Mouse (Mus musculus) cerebellum, postnatal 14 days (tissue): ENCODE data around the gene Epha1.
A peak's percentile ranks its signal among the peaks of the same experiment; 100 is the strongest.

Experiments
- DNase-seq, 2 experiments: peaks; one replicate each; pipeline ENCODE4 v3.0.0; 2021; ENCODE audit warnings: mixed read lengths in 2 of 2

Epha1 gene

GRCm38 (mm10) chr6:42372816-42373547, at the start of gene Epha1:
Epha1 (minus strand) TSS chr6:42373268.
- DNase-seq = peak; percentile 72 to 77

GRCm38 (mm10) chr6:42421439-42421838, 48.4 kb upstream of the Epha1 start:
- no peak for DNase-seq

- no peak for DNase-seq
These were observed 46.4 kb upstream of the Epha1 start for GRCm38 (mm10) chr6:42419443-42419842.

GRCm38 (mm10) chr6:42405134-42405533, 32.1 kb upstream of the Epha1 start, which contains the start of gene Tas2r135:
Tas2r135 (plus strand) TSS chr6:42405434.
- DNase-seq = no peak

GRCm38 (mm10) chr6:42399938-42400337, 26.9 kb upstream of the Epha1 start, which contains the start of gene Tas2r143:
Tas2r143 (plus strand) TSS chr6:42400238.
- DNase-seq = no peak

- DNase-seq = no peak
These were observed 25.9 kb upstream of the Epha1 start for GRCm38 (mm10) chr6:42398998-42399397.

- DNase-seq = no peak
These were observed 25.2 kb upstream of the Epha1 start for GRCm38 (mm10) chr6:42398285-42398684.

GRCm38 (mm10) chr6:42397041-42397657, 24.1 kb upstream of the Epha1 start:
- DNase-seq = no peak

- DNase-seq = peak; percentile 45 to 61
These were observed 23.1 kb upstream of the Epha1 start for GRCm38 (mm10) chr6:42395960-42396809.

- no peak for DNase-seq
These were observed 18.8 kb upstream of the Epha1 start for GRCm38 (mm10) chr6:42391796-42392330.

- DNase-seq = no peak
These were observed 12.6 kb upstream of the Epha1 start for GRCm38 (mm10) chr6:42385635-42386034.

GRCm38 (mm10) chr6:42383360-42383759, 10.3 kb upstream of the Epha1 start:
- DNase-seq = no peak

GRCm38 (mm10) chr6:42381916-42382381, 8.9 kb upstream of the Epha1 start:
- DNase-seq = no peak

- DNase-seq = no peak
These were observed 8.2 kb upstream of the Epha1 start for GRCm38 (mm10) chr6:42381221-42381620.

- peak; percentile 66 to 69 for DNase-seq
These were observed 7.5 kb upstream of the Epha1 start for GRCm38 (mm10) chr6:42380416-42381144.

GRCm38 (mm10) chr6:42379551-42379950, 6.5 kb upstream of the Epha1 start:
- DNase-seq = no peak

- no peak for DNase-seq
These were observed 4.2 kb upstream of the Epha1 start for GRCm38 (mm10) chr6:42377280-42377679.

- DNase-seq = no peak
These were observed 3.5 kb upstream of the Epha1 start for GRCm38 (mm10) chr6:42376504-42377019.

GRCm38 (mm10) chr6:42376016-42376415, 2.9 kb upstream of the Epha1 start:
- DNase-seq = no peak

GRCm38 (mm10) chr6:42375131-42375530, 2.1 kb upstream of the Epha1 start:
- no peak for DNase-seq

GRCm38 (mm10) chr6:42374701-42375100, 1.6 kb upstream of the Epha1 start:
- no peak for DNase-seq
